Mouse (Mus musculus) adrenal gland, adult (tissue): Measurements from ENCODE around the gene Bricd5.
A peak's percentile ranks its signal among the peaks of the same experiment; 100 is the strongest.
"Not testable (repeated sequence)": the region's sequence is repeated elsewhere in the genome, so short reads cannot be mapped to it uniquely, and the experiment has no call there.

Experiments used
- DNase-seq, 2 experiments: peaks; one replicate each; pipeline ENCODE4 v3.0.0; 2022 to 2023; ENCODE audit warnings: low spot score in 1 of 2; ENCODE audit not compliant: inconsistent age in 2 of 2

The Bricd5 gene

GRCm38 (mm10) chr17:24473612-24474275 is at the start of gene Bricd5:
TSS of gene Bricd5 (plus strand) at chr17:24473884.
- peak in 1 of 2 experiments; percentile 49 for DNase-seq

- no peak for DNase-seq
These were observed 49.2 kb upstream of the Bricd5 start for GRCm38 (mm10) chr17:24424489-24424888.

DNA sequence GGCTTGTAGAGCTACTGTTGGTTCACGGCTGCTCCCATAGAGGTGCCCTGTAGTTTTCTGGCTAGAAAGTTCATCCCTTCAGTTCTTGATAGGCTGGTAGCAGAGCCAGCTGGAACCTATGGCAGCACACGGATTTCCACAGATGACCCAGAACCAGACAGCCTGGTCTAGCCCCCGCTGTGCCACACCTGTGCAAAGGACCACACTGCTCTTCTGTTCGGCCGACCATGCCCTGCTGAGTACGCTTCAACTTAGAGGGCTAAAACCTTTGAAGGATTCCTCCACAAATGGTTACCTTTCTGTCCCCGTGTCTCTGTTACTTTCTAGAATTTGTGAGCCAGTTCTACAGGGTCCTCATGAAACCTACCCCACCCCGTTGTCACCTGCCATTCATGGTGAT is 48.4 kb upstream of the Bricd5 start:
- not testable (repeated sequence) for DNase-seq

DNA sequence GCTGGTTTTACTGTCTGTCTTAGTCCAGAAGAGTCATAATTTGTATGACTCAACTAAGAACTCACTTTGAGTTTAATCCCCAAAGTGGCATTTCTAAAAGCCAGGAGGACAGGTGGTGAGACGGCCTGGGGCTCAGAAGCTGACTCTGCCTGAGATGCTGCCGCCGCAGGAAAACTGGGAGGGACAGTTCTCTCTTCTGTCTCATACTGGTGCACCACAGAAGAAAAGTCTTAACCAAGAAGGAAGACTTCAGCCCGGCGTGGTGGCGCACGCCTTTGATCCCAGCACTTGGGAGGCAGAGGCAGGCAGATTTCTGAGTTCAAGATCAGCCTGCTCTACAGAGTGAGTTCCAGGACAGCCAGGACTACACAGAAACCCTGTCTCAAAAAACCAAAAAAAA is 47.8 kb upstream of the Bricd5 start:
- DNase-seq: peak in 1 of 2 experiments; percentile 57

GRCm38 (mm10) chr17:24426471-24427169 is 47.1 kb upstream of the Bricd5 start, which contains the start of gene Eci1:
TSS of gene Eci1 (plus strand) at chr17:24426641.
- DNase-seq: peak; percentile 99

DNA sequence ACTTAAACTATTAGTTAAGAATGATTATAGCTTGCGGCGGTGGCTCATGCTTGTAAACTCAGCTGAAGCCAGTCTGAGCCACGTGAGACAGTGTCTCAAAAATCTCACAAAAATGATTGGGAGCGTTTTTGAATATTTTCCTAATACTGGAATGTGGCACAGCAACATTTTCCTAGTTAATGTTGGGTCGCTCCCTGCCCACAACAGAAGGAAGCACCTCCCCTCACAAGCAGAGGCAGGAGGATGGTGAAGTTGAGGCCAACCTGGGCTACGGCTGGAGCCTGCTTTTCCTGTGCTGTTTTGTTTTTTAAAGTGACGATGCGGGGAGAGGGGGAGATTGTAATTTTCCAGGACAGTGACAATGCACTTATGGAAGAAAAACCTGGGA is 46.5 kb upstream of the Bricd5 start:
- peak in 1 of 2 experiments; percentile 78 for DNase-seq

DNA sequence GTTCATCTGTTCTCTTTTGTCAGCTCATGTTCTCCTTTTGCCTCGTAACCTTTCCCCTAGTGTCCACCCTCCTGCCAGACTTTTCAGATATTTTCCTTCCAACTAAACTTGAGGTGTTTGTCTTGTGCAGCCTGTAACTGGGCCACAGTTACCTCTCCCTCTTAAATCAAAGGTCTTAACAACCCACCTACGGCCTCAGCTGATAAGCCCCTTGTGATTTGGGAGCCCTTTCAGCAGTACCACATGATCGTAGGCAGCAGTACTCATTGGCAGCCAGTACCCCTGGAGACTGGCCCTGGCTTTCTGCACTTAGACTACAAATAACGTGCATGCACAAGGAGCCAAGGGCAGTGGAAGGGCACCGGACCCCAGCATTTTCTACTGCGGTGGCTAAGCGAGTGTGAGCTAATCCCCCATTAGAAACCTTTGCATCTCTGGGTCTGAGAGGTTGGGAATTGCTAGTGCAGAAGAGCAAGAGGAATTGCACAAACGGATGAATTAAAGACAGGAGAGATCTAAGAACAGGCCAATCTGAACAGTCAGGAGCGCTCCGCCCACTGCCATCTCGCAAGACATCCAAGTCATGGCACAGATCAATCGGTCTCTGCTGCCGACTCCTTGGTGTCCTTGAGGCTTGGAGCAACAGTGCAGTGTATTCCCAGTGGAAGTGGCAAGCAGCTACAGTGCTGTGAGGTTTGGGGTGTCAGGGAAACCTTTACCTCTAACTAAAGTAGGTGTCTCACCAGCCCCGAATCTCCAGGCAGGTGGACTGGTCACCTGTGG is 44.3 kb upstream of the Bricd5 start:
- DNase-seq: peak; percentile 64 to 81

DNA sequence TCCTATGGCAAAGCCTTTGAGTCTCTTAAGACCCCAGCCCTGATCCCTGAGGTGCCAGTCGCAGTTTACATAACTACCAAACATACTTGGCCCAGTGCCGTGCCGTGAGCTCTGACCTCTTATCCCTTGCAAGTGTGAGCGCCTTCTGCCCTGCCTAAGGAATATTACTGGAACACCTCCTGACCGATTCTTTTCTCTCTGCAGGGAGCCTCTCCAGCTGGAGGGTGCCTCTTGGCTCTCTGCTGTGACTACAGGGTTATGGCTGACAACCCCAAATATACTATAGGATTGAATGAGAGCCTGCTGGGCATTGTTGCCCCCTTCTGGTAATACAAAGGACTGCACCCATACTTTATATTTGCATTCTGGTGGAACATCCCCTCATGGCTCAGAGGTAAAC is 36.7 kb upstream of the Bricd5 start:
- DNase-seq: peak in 1 of 2 experiments; percentile 83

DNA sequence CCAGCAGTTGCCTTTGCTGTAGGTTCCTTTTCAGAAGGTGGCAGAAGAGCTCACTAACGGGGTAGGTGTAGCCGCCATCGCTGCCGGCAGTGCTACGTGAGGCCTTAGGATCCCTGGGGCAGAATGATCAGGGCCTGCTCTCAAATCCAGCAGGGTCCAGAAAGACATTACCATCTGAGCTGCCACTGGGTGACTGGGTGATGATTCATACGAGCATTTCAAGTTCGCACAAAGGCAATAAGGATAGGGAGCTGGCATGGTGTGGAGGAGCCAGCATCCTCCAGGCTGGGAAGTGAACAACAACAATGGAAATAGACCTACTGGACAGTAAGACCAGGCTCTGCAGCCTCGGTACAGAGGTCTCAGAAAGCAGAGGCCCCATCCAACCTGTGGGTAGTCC is 33.3 kb upstream of the Bricd5 start:
- peak in 1 of 2 experiments; percentile 68 for DNase-seq

- no peak for DNase-seq
These were observed 32.5 kb upstream of the Bricd5 start for GRCm38 (mm10) chr17:24441148-24441547.

GRCm38 (mm10) chr17:24442107-24442506 is 31.6 kb upstream of the Bricd5 start:
- DNase-seq: no peak

GRCm38 (mm10) chr17:24442632-24443155 is 31.0 kb upstream of the Bricd5 start, which contains the start of gene Dnase1l2:
TSS of gene Dnase1l2 (minus strand) at chr17:24443105.
- DNase-seq: no peak

- no peak for DNase-seq
These were observed 30.3 kb upstream of the Bricd5 start for GRCm38 (mm10) chr17:24443409-24443808.

GRCm38 (mm10) chr17:24446590-24446989 is 27.1 kb upstream of the Bricd5 start:
- no peak for DNase-seq

- no peak for DNase-seq
These were observed 24.2 kb upstream of the Bricd5 start for GRCm38 (mm10) chr17:24449507-24449906.

GRCm38 (mm10) chr17:24451220-24451619 is 22.5 kb upstream of the Bricd5 start:
- DNase-seq: no peak

DNA sequence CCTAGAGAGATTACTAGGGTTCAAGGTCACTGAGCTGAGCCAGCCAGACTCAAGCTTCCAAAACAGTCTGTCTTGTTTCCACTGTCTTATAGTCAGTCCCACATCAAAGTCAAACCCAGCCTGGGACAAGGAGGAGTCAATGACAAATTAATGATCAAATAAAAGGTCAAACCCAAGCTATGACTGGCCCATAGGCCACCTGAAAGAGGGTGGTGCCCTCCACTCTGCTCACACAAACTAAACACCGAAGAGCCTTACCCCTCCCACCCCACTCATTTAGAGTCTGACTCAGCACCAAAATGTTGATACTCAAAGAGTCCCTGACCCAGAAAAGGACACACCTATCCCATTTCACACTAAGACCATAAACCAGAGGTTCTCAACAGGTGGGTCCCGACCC is 20.3 kb upstream of the Bricd5 start:
- DNase-seq: peak; percentile 48 to 73

DNA sequence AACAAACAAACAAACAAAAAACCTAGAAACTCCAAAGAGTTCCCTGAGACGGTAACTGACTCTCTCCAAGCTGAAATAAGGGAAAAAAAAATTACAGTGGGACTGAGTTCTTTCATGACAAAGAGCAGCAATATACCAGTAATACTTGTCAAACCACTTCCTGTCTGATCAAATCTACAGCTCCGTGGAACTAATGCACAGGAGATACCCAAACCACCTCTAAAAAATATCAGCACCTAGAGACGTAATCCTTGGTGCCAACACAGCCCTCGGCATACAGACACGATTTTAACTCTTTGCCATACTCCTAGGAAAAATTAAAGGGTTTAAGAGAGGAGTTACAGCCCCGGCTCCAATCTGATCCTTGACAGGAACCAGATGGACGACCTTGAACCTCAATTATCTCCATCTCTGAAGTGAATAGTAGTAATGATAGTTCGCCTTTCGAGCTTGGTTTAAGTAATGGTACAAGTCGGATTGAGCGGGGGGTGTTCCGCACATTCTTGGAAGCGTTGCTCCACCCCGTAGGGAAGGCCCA is 19.4 kb upstream of the Bricd5 start:
- DNase-seq: no peak

DNA sequence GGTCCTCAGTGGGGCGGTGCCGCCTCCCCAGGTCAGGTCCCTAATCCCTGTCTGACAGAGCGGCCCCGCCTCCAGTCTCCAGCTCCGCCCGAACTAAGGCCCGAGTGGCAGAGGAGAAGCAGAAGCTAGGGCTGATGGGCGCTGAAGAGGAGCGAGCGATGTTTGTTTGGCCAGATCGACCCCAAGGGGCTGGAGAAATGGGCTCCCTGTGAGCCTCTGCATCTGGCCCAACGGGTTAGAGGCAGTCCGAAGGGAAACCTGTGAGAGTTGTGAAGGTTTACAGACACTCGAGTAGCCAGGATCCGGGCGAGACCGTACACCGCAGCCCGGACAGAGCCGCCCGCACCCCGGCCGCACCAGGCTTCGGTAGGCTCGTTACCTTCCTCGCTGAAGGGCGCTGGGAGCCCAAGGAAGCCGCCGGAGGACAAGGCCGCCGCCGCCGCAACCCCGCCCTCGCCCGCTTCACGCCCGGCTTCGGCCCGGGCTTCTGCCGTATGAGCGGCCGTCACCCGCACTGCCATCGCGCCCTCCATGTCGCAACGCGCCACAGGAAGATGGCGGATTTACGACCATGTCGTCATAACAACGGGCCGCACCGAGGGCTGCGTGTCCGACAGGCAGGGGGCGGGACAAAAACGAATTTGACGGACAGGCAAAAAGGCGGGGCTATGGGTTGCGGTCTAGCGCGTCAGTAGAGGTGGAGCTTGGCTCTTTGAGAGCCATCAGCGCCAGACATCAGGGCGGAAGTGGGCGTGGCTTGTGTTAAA is 18.7 kb upstream of the Bricd5 start:
- peak; percentile 100 for DNase-seq

GRCm38 (mm10) chr17:24455523-24456206 is 18.0 kb upstream of the Bricd5 start:
- DNase-seq: not testable (repeated sequence)
